Mouse (Mus musculus) erythroblast, embryonic 14.5 days (primary cell): Measurements from ENCODE around the gene Spata31d1b.

Experiments
- GATA1 ChIP-seq: IDR thresholded peaks from 2 replicates; pipeline ENCODE4 v1.6.1; 2012; ENCODE audit warnings: low read length, inconsistent platforms, mixed read lengths
- TAL1 ChIP-seq: IDR thresholded peaks from 3 replicates; pipeline ENCODE4 v1.6.1; 2012; ENCODE audit warnings: low read length, inconsistent platforms, mixed read lengths

DNA sequence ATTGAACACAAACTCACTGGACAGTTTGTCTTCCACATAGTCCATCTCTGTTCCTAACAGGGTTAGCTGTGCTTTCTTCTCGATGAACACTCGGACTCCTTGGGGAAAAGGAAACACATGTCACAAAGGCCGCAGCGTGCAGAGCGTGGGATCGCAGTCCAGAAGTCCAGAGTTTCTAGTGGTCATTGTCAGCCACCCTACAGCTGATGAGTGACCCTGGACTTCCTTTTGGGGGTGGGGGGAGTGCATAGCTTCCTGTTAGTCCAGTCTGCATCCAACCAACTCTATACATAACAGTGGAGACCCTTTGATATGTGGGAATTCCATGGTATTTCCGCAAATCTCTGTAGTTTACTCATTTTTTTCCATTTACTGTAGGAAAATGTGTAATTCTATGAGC, 44.8 kb downstream of the Spata31d1b start:
- TF ChIP-seq GATA1 = no peak
- TF ChIP-seq TAL1 = no peak
